Mouse (Mus musculus) lung, embryonic 14.5 days (tissue): Measurements from ENCODE around the gene Ankrd60. TPM values are rescaled to one million over a fixed set of nuclear protein-coding genes. Genes with fewer than 3 reads are reported as not detected.
A peak's percentile ranks its signal among the peaks of the same experiment; 100 is the strongest.

ENCODE experiments used
- ATAC-seq: fragments of 200-750 bp; cut with Nextera tagmentation; 2 replicates; pipeline ENCODE4 v1.8.0; 2017; ENCODE audit warnings: mild to moderate bottlenecking, moderate TSS enrichment, moderate library complexity; ENCODE audit not compliant: insufficient read depth
- DNase-seq: peaks from one replicate; pipeline ENCODE4 v3.0.0-alpha.2; 2015
- H3K27ac ChIP-seq: fragments of 300-500 bp; sonication (generic); 2 replicates; pipeline ENCODE4 v1.5.1; 2014; ENCODE audit warnings: low read depth, mild to moderate bottlenecking, moderate library complexity
- H3K27me3 ChIP-seq: fragments of 300-500 bp; sonication (generic); 2 replicates; pipeline ENCODE4 v1.6.1; 2014; ENCODE audit warnings: low read length, control low read depth; ENCODE audit not compliant: insufficient read depth
- H3K36me3 ChIP-seq: fragments of 300-500 bp; sonication (generic); 2 replicates; pipeline ENCODE4 v1.6.1; 2014; ENCODE audit warnings: control low read depth; ENCODE audit not compliant: insufficient read depth
- H3K4me1 ChIP-seq: fragments of 300-500 bp; sonication (generic); 2 replicates; pipeline ENCODE4 v1.6.1; 2014; ENCODE audit warnings: antibody characterized with exemption, control low read depth; ENCODE audit not compliant: insufficient read depth
- H3K4me2 ChIP-seq: fragments of 300-500 bp; sonication (generic); 2 replicates; pipeline ENCODE4 v1.6.1; 2014; ENCODE audit warnings: mild to moderate bottlenecking
- H3K4me3 ChIP-seq: fragments of 300-500 bp; sonication (generic); 2 replicates; pipeline ENCODE4 v1.5.1; 2014; ENCODE audit warnings: low read depth, low read length
- H3K9ac ChIP-seq: fragments of 300-500 bp; sonication (generic); 2 replicates; pipeline ENCODE4 v1.6.1; 2014
- H3K9me3 ChIP-seq: fragments of 300-500 bp; sonication (generic); 2 replicates; pipeline ENCODE4 v1.6.1; 2016; ENCODE audit warnings: low read depth, low read length, control low read depth
- CTCF ChIP-seq: IDR thresholded peaks from 2 replicates; pipeline ENCODE4 v1.5.1; 2016; ENCODE audit warnings: antibody characterized with exemption, low read depth
- WGBS: fragments of 180-500 bp; shearing (Covaris S2); extraction: QIAGEN DNeasy Blood & Tissue Kit; methylation state at CpG from one replicate; pipeline ENCODE4 v1.1.7; 2014; 5-methylcytosine and 5-hydroxymethylcytosine counted together
- polyA plus RNA-seq: library from polyadenylated mRNA; unstranded; fragments of >200 nt; fragmentation: Nextera tagmentation; extraction: Ambion mirVana; gene quantifications from 2 replicates; pipeline ENCODE4 v1.2.1, GENCODE M21; 2014

Gene Ankrd60
- polyA plus RNA-seq, 1 experiment from 2014 or later: not detected

- DNase-seq (peak; percentile 96), ATAC-seq (peak; percentile 86)
- Histone ChIP-seq H3K4me3 (no peak overlapping the region), H3K27me3 (no peaks in the 10 kb centered on the region), H3K27ac (peak overlapping the region; percentile 66), H3K36me3 (peaks cover 6% of the 10 kb centered on the region; the same call in 1 of the 2 replicates), H3K9ac (no peak overlapping the region), H3K4me2 (no peak overlapping the region), H3K9me3 (no peaks in the 10 kb centered on the region), H3K4me1 (peaks cover 3% of the 10 kb centered on the region; the same call in 1 of the 2 replicates)
- 49% methylated on average over 11 of the region's 11 CpGs for WGBS
- no peak for TF ChIP-seq CTCF
Observed at GRCm38 (mm10) chr2:173615378-173616081, 37.4 kb upstream of the Ankrd60 start.

- peak overlapping the region; percentile 64 for H3K27ac ChIP-seq
Observed at GRCm38 (mm10) chr2:173608020-173608958, 30.1 kb upstream of the Ankrd60 start.

GRCm38 (mm10) chr2:173606415-173606804, 28.2 kb upstream of the Ankrd60 start:
- TF ChIP-seq CTCF: no peak
- Histone ChIP-seq H3K36me3 (peaks cover 17% of the 10 kb centered on the region), H3K4me1 (peaks cover 9% of the 10 kb centered on the region; the same call in 1 of the 2 replicates), H3K4me3 (no peak overlapping the region), H3K9ac (no peak overlapping the region), H3K4me2 (no peak overlapping the region), H3K27ac (no peak overlapping the region), H3K9me3 (no peaks in the 10 kb centered on the region), H3K27me3 (no peaks in the 10 kb centered on the region)
- ATAC-seq (no peak), DNase-seq (no peak)
- 78% methylated on average over 9 of the region's 9 CpGs for WGBS

More at GRCm38 (mm10) chr2:173608020-173608958, 30.1 kb upstream of the Ankrd60 start:
- H3K36me3 ChIP-seq: peaks cover 16% of the 10 kb centered on the region; the same call in 1 of the 2 replicates
- peak; percentile 89 for DNase-seq
- H3K9me3 ChIP-seq: no peaks in the 10 kb centered on the region
- peaks cover 9% of the 10 kb centered on the region; the same call in 1 of the 2 replicates for H3K4me1 ChIP-seq
- no peak for TF ChIP-seq CTCF
- WGBS: 42% methylated on average over 10 of the region's 10 CpGs
- ATAC-seq: peak; percentile 96
- no peak overlapping the region for H3K4me3 ChIP-seq
- H3K4me2 ChIP-seq: no peak overlapping the region
- H3K9ac ChIP-seq: no peak overlapping the region
- H3K27me3 ChIP-seq: no peaks in the 10 kb centered on the region

- H3K27ac ChIP-seq: no peak overlapping the region
- no peak overlapping the region for H3K4me3 ChIP-seq
- H3K4me1 ChIP-seq: peaks cover 9% of the 10 kb centered on the region; the same call in 1 of the 2 replicates
- H3K9ac ChIP-seq: no peak overlapping the region
- H3K27me3 ChIP-seq: no peaks in the 10 kb centered on the region
- TF ChIP-seq CTCF: no peak
- ATAC-seq (no peak), DNase-seq (no peak)
- no peak overlapping the region for H3K4me2 ChIP-seq
- peaks cover 19% of the 10 kb centered on the region for H3K36me3 ChIP-seq
- no peaks in the 10 kb centered on the region for H3K9me3 ChIP-seq
- WGBS: 66% methylated on average over 12 of the region's 12 CpGs
Observed at GRCm38 (mm10) chr2:173605713-173606414, 27.7 kb upstream of the Ankrd60 start.

GRCm38 (mm10) chr2:173601861-173602260, 23.7 kb upstream of the Ankrd60 start:
- no peak overlapping the region for H3K27ac ChIP-seq
- H3K4me2 ChIP-seq: no peak overlapping the region
- DNase-seq: no peak
- H3K9me3 ChIP-seq: no peaks in the 10 kb centered on the region
- no peak for ATAC-seq
- H3K4me3 ChIP-seq: no peak overlapping the region
- H3K4me1 ChIP-seq: no peaks in the 10 kb centered on the region
- H3K9ac ChIP-seq: no peak overlapping the region
- TF ChIP-seq CTCF: no peak
- H3K36me3 ChIP-seq: peaks cover 19% of the 10 kb centered on the region
- no peaks in the 10 kb centered on the region for H3K27me3 ChIP-seq
- WGBS: 89% methylated on average over 1 of the region's 1 CpGs

GRCm38 (mm10) chr2:173595374-173595781, 17.2 kb upstream of the Ankrd60 start:
- H3K9ac ChIP-seq: no peak overlapping the region
- DNase-seq (peak; percentile 39), ATAC-seq (0 out of 2 replicates have a peak, but pooled peaks have one; percentile 25)
- H3K27ac ChIP-seq: no peak overlapping the region
- H3K4me1 ChIP-seq: no peaks in the 10 kb centered on the region
- peak; percentile 52 for TF ChIP-seq CTCF
- no peaks in the 10 kb centered on the region for H3K27me3 ChIP-seq
- no peak overlapping the region for H3K4me3 ChIP-seq
- 55% methylated on average over 10 of the region's 10 CpGs for WGBS
- no peak overlapping the region for H3K4me2 ChIP-seq
- peaks cover 3% of the 10 kb centered on the region for H3K36me3 ChIP-seq
- no peaks in the 10 kb centered on the region for H3K9me3 ChIP-seq
